Mouse (Mus musculus) heart, postnatal 10 days (tissue): ENCODE results near the gene 6430548M08Rik. TPM values are rescaled to one million over a fixed set of nuclear protein-coding genes. Genes with fewer than 3 reads are reported as not detected.

Experiments used
- DNase-seq, 2 experiments: peaks; one replicate each; pipeline ENCODE4 v3.0.0; 2021
- intact Hi-C: fragments of 180-260 bp; cut with DNase I; formaldehyde crosslinking; loops from one replicate; pipeline ENCODE4 v1.15.1; 2025
- total RNA-seq, 2 experiments: library from RNA; stranded (reverse); gene quantifications; 2 replicates each; pipeline ENCODE4 v1.2.3; 2021

Gene 6430548M08Rik
- total RNA-seq, 2 experiments from 2014 or later, result 18.7 to 20.1 TPM

GRCm38 (mm10) chr8:120103916-120104315 is 10.0 kb upstream of the 6430548M08Rik start:
- intact Hi-C loops, result no loop called here
- no peak for DNase-seq

GRCm38 (mm10) chr8:120104721-120105272 is 9.2 kb upstream of the 6430548M08Rik start:
- DNase-seq, result peak; percentile 81 to 82
- intact Hi-C loops, result no loop called here

- intact Hi-C loops, result no loop called here
- DNase-seq, result no peak
Observed at GRCm38 (mm10) chr8:120109149-120109548, 4.8 kb upstream of the 6430548M08Rik start.

- intact Hi-C loops, result no loop called here
Observed at GRCm38 (mm10) chr8:120110966-120111365, 3.0 kb upstream of the 6430548M08Rik start.

GRCm38 (mm10) chr8:120111382-120111781 is 2.6 kb upstream of the 6430548M08Rik start:
- intact Hi-C loops, result no loop called here
- no peak for DNase-seq

More at GRCm38 (mm10) chr8:120110966-120111365, 3.0 kb upstream of the 6430548M08Rik start:
- no peak for DNase-seq

- DNase-seq, result no peak
- intact Hi-C loops, result no loop called here
Observed at GRCm38 (mm10) chr8:120112535-120112934, 1.4 kb upstream of the 6430548M08Rik start.

GRCm38 (mm10) chr8:120113306-120113705 is 646 bp upstream of the 6430548M08Rik start:
- peak in 1 of 2 experiments; percentile 75 for DNase-seq
- intact Hi-C loops, result no loop called here

- DNase-seq, result no peak
- intact Hi-C loops, result no loop called here
Observed at GRCm38 (mm10) chr8:120114315-120114841, 426 bp downstream of the 6430548M08Rik start.

GRCm38 (mm10) chr8:120116600-120116999 is 2.6 kb downstream of the 6430548M08Rik start:
- no peak for DNase-seq
- intact Hi-C loops, result no loop called here

- no peak for DNase-seq
- intact Hi-C loops, result no loop called here
Observed at GRCm38 (mm10) chr8:120118162-120118561, 4.2 kb downstream of the 6430548M08Rik start.

- DNase-seq, result no peak
- intact Hi-C loops, result no loop called here
Observed at GRCm38 (mm10) chr8:120118847-120119246, 4.9 kb downstream of the 6430548M08Rik start.

- intact Hi-C loops, result no loop called here
- DNase-seq, result no peak
Observed at GRCm38 (mm10) chr8:120119429-120119828, 5.5 kb downstream of the 6430548M08Rik start.

GRCm38 (mm10) chr8:120119931-120120330 is 6.0 kb downstream of the 6430548M08Rik start:
- no peak for DNase-seq
- intact Hi-C loops, result no loop called here

- no peak for DNase-seq
- intact Hi-C loops, result no loop called here
Observed at GRCm38 (mm10) chr8:120120951-120121350, 7.0 kb downstream of the 6430548M08Rik start.

- DNase-seq, result no peak
- intact Hi-C loops, result no loop called here
Observed at GRCm38 (mm10) chr8:120124261-120124660, 10.3 kb downstream of the 6430548M08Rik start.

- intact Hi-C loops, result no loop called here
- DNase-seq, result no peak
Observed at GRCm38 (mm10) chr8:120124836-120125389, 11.0 kb downstream of the 6430548M08Rik start.

GRCm38 (mm10) chr8:120126357-120127161 is 12.6 kb downstream of the 6430548M08Rik start:
- DNase-seq, result peak in 1 of 2 experiments; percentile 47
- intact Hi-C loops, result no loop called here

GRCm38 (mm10) chr8:120129547-120129946 is 15.6 kb downstream of the 6430548M08Rik start:
- intact Hi-C loops, result no loop called here
- DNase-seq, result no peak

- DNase-seq, result no peak
- intact Hi-C loops, result no loop called here
Observed at GRCm38 (mm10) chr8:120131158-120131557, 17.2 kb downstream of the 6430548M08Rik start.

GRCm38 (mm10) chr8:120133169-120133568 is 19.2 kb downstream of the 6430548M08Rik start:
- intact Hi-C loops, result no loop called here
- no peak for DNase-seq

- intact Hi-C loops, result no loop called here
- DNase-seq, result no peak
Observed at GRCm38 (mm10) chr8:120135687-120136086, 21.7 kb downstream of the 6430548M08Rik start.
